In the genomic region with DNA sequence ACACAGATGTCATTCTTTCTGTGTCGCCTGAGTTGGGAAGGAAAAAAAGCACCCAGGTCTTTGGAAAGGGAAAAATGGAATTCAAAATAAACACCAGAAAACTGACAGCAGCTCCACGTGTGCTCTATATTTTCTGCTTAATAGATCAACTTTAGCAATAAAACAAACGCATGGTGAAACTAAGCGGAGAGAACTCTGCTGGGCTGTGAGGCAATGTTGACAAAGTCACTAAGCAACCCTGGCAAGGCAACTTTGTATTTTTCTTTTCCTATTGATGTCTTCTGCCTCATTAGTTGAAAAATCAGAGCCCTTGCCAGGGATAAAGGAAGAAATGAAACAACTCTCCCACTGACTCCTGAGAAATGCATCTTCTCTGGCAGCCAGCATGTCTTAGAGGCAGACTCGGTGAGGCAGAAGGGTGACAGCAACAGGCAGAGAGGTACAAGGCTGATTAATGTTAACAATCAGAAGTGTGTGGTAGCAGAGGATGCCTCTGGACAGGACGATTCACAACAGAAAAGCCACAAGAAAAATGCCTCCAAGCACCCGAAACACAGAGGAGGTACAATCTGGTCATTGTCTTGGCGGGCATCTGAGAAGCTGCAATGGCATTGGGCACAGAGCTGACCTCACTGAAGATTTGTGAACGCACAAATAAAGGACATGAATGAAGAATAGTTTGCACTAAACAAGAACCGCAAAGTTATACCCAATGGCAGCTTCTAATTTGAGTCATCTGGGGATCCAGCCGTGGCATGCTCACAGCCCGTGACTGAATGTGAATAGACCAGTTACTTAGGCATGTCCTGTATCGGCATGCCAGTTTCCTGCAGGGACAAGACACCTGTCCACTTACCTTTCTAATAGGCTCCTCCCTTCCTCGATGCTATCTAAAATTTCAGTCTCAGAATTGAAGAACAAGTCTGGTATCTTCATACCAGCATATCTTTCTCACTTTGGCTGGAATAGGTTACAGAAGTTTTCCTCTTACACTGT, we compare ENCODE assay signal across 13 mouse cellular contexts.
A peak's percentile ranks its signal among the peaks of the same experiment; 100 is the strongest.
DNase-seq lines count a peak whose midpoint lies in the region; ATAC-seq and TF ChIP-seq lines count a peak whose summit lies in the region.
"Had no signal": no experiment of that assay in that cellular context is flagged by ENCODE, and none has a peak within 500 bp of the region (broad histone marks: within the 10 kb centered on the region; RNA-seq: fewer than 3 reads in every experiment).

No protein-coding gene starts in this region.

- H3K9me3 ChIP-seq in hindbrain, embryonic 15.5 days, result no peaks in the 10 kb centered on the region
- H3K9me3 ChIP-seq in hindbrain, embryonic 10.5 days, result no peaks in the 10 kb centered on the region
- no peaks in the 10 kb centered on the region for H3K9me3 ChIP-seq in lung, postnatal 0 days (ENCODE audit: low read length)
- H3K9me3 ChIP-seq: heart, embryonic 13.5 days had no signal

- TF ChIP-seq CTCF in lung, postnatal 0 days (IDR thresholded peaks at IDR 0.05), result no peak
- TF ChIP-seq CTCF in left cerebral cortex, adult 2 months (IDR thresholded peaks at IDR 0.05), result no peak

- 0 out of 2 replicates have a peak overlapping the region, but pooled peaks have one; percentile 31 for H3K27ac ChIP-seq in hindbrain, embryonic 15.5 days (replicated peaks)
- no peak overlapping the region for H3K27ac ChIP-seq in hindbrain, embryonic 10.5 days
- H3K27ac ChIP-seq in lung, postnatal 0 days (ENCODE audit: low read length), result no peak overlapping the region
- no peak overlapping the region for H3K27ac ChIP-seq in left cerebral cortex, adult 2 months
- H3K27ac ChIP-seq: heart, embryonic 13.5 days; liver, embryonic 14.5 days had no signal

- 52% methylated on average over 14 of the region's 14 CpGs for WGBS in hindbrain, embryonic 15.5 days
- WGBS in hindbrain, embryonic 10.5 days, result 80% methylated on average over 14 of the region's 14 CpGs
- WGBS in lung, postnatal 0 days, result 67% methylated on average over 14 of the region's 14 CpGs

- no peak overlapping the region for H3K4me2 ChIP-seq in hindbrain, embryonic 15.5 days
- no peak overlapping the region for H3K4me2 ChIP-seq in lung, postnatal 0 days (replicated peaks; ENCODE audit: low read depth, low read length)
- H3K4me2 ChIP-seq: heart, embryonic 13.5 days had no signal

- no peak overlapping the region for H3K9ac ChIP-seq in hindbrain, embryonic 15.5 days
- H3K9ac ChIP-seq in lung, postnatal 0 days (replicated peaks; ENCODE audit: low read depth), result no peak overlapping the region
- H3K9ac ChIP-seq: heart, embryonic 13.5 days; liver, embryonic 14.5 days had no signal

- no peaks in the 10 kb centered on the region for H3K27me3 ChIP-seq in hindbrain, embryonic 15.5 days
- H3K27me3 ChIP-seq in hindbrain, embryonic 10.5 days (ENCODE audit: insufficient read depth, poor library complexity, severe bottlenecking), result no peaks in the 10 kb centered on the region
- no peaks in the 10 kb centered on the region for H3K27me3 ChIP-seq in lung, postnatal 0 days (replicated peaks; ENCODE audit: insufficient read depth, low read length)
- H3K27me3 ChIP-seq: heart, embryonic 13.5 days had no signal

- peaks cover 5% of the 10 kb centered on the region; the same call in 1 of the 2 replicates for H3K4me1 ChIP-seq in hindbrain, embryonic 15.5 days (replicated peaks)
- H3K4me1 ChIP-seq in hindbrain, embryonic 10.5 days (replicated peaks), result no peaks in the 10 kb centered on the region
- H3K4me1 ChIP-seq in lung, postnatal 0 days (ENCODE audit: insufficient read depth, low read depth, low read length), result no peaks in the 10 kb centered on the region
- H3K4me1 ChIP-seq: heart, embryonic 13.5 days had no signal

- H3K4me3 ChIP-seq in hindbrain, embryonic 15.5 days, result no peak overlapping the region
- no peak overlapping the region for H3K4me3 ChIP-seq in hindbrain, embryonic 10.5 days
- H3K4me3 ChIP-seq in lung, postnatal 0 days (ENCODE audit: low read depth, low read length), result no peak overlapping the region
- no peak overlapping the region for H3K4me3 ChIP-seq in left cerebral cortex, adult 2 months
- H3K4me3 ChIP-seq: heart, embryonic 13.5 days had no signal

- no peaks in the 10 kb centered on the region for H3K36me3 ChIP-seq in hindbrain, embryonic 15.5 days
- H3K36me3 ChIP-seq in hindbrain, embryonic 10.5 days, result no peaks in the 10 kb centered on the region
- no peaks in the 10 kb centered on the region for H3K36me3 ChIP-seq in lung, postnatal 0 days (ENCODE audit: insufficient read depth, low read length)
- H3K36me3 ChIP-seq: heart, embryonic 13.5 days had no signal

- TF ChIP-seq EP300 in lung, postnatal 0 days (IDR thresholded peaks at IDR 0.05), result peak; percentile 65

- peak; percentile 16 for DNase-seq in adrenal gland, postnatal 14 days
- DNase-seq in adrenal gland, adult 18-20 months (ENCODE audit: low spot score in 2 of 2), result no peak
- DNase-seq in hindbrain, embryonic 10.5 days (ENCODE audit: low spot score), result no peak
- DNase-seq in Muller cell, postnatal 12 days (ENCODE audit: inconsistent ontology term), result peak; percentile 94
- peak; percentile 90 for DNase-seq in lung, postnatal 0 days (ENCODE audit: low spot score)
- no peak for DNase-seq in yolk sac, embryonic 10.5 days (ENCODE audit: low spot score)
- no peak for DNase-seq in left cerebral cortex, adult 2 months (ENCODE audit: extremely low spot score in 1 of 2, low spot score in 2 of 2)
- DNase-seq: cerebellum, postnatal 14 days; kidney, postnatal 36 days; midbrain, embryonic 14.5 days had no signal

- ATAC-seq in hindbrain, embryonic 15.5 days (ENCODE audit: low FRiP score, low read depth), result peak; percentile 56; the same call in 1 of the 2 replicates
- ATAC-seq in lung, postnatal 0 days, result peak; percentile 81

- intact Hi-C loops in left cerebral cortex, adult 2 months (cut with DNase I), result no loop called here

Comparison
In these comparisons a context has a peak if more than half of its experiments do, and no peak if none do; other contexts are left out.
1. DNase-seq: peak in adrenal gland, postnatal 14 days (single experiment), Muller cell, postnatal 12 days (single experiment) and lung, postnatal 0 days (single experiment); none in adrenal gland, adult 18-20 months (0 of 2), hindbrain, embryonic 10.5 days (single experiment), yolk sac, embryonic 10.5 days (single experiment) and left cerebral cortex, adult 2 months (0 of 2).